Mouse (Mus musculus): ENCODE measurements around the gene Bcl7b.

- TF ChIP-seq CEBPB (IDR thresholded peaks at IDR 0.05; ENCODE audit: low read depth) (no peak), MYOG (IDR thresholded peaks at IDR 0.05; ENCODE audit: control insufficient read depth, extremely low read depth, insufficient read length) (no peak)
Measured at GRCm38 (mm10) chr5:135175086-135175485, 7.0 kb downstream of the Bcl7b start.
